Mouse (Mus musculus) hindlimb bud, embryonic 11.5 days (tissue): ENCODE results near the gene Fnip2.
"Not testable (repeated sequence)": the region's sequence is repeated elsewhere in the genome, so short reads cannot be mapped to it uniquely, and the experiment has no call there.

ENCODE experiments used
- DNase-seq: peaks from one replicate; pipeline ENCODE4 v3.0.0-alpha.2; 2012; ENCODE audit warnings: low read depth, low spot score; ENCODE audit errors: extremely low spot score

Gene Fnip2

GRCm38 (mm10) chr3:79567703-79568362 lies at the start of gene Fnip2:
Fnip2 (minus strand) TSS chr3:79567796.
- peak; percentile 75 for DNase-seq

DNA sequence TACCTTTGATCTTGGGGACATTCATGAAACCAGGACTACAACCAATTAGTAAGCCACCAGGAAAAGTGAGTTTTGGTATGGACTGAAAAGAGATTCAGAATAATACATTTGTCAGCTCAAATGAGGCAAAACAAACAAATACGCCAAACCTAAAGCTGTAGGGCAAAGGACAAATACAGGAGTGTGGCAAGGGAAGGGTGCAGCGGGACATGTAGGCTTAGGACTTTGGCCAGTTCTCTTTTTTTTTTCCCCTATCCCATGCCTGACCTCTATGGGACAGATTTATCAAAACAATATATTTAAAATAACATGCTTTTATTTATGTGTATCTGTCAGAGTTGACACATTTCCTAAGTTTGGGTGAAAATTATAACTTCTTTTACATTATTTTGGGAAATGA lies 42.3 kb upstream of the Fnip2 start:
- no peak for DNase-seq

GRCm38 (mm10) chr3:79595468-79595867 lies 27.9 kb upstream of the Fnip2 start:
- no peak for DNase-seq

GRCm38 (mm10) chr3:79591793-79592471 lies 24.3 kb upstream of the Fnip2 start:
- DNase-seq = no peak

DNA sequence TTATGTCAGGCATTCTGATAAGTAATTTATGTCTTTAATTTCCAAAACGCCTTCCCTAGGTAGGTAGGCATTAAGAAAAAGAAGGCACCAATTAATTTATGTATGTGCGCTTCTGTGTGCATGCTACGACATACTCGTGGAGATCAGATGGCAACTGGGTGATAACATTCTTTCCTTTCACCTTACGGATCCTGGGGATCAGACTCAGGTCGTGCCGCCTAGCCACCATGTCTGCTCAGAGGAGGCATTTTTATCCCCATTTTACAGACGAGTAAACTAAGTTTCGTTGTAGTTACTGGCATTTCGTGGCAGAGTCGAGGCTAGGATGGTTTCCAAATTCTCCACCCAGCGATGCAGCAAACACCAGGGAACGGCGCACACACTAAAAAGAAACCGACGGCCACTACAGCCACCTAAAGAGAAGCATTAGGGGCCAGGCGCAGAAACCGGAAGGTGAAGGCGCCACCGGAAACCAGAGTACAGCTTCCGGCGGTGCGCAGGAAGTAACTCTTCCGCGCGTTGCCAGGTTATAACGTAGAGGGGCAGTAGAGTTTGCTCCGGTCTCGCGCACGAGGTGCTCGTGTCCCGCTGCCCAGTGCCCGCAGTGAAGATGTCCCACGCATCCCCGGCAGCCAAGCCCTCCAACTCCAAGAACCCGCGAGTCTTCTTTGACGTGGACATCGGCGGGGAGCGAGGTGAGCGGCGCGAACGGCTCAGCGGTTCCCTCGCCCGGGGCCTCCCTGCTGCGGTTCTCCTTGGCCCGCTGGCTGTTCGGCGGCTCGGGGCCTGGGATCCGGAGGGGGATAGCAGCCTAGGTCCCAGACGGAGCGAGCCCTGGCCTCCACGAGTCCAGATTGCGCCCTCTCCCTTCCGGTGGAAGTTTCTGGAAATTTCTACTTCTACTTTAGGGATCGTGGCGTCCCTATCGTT lies 23.5 kb upstream of the Fnip2 start, which contains the start of gene Ppid:
Gene Ppid, plus strand, starts transcription at position 480 of the 930 bp plus-strand sequence.
- peak; percentile 46 for DNase-seq

DNA sequence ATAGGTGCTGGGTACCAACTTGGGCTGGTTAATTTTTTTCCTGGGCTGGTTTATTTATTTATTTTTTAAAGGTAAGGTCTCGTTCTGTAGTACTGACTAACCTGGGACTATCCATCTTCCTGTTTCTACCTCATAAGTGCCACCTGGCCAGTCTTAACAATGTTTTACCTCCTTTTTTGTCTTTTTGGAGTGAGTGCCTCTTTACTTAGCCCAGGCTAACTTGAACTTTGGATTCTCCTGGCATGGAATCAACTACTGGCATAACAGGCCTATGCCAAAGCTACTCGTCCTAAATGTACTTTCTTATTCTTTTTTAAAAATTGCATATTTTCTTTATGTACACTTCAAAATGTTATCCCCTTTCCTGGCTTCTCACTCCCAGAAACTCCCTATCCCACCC lies 22.1 kb upstream of the Fnip2 start:
- DNase-seq = no peak

DNA sequence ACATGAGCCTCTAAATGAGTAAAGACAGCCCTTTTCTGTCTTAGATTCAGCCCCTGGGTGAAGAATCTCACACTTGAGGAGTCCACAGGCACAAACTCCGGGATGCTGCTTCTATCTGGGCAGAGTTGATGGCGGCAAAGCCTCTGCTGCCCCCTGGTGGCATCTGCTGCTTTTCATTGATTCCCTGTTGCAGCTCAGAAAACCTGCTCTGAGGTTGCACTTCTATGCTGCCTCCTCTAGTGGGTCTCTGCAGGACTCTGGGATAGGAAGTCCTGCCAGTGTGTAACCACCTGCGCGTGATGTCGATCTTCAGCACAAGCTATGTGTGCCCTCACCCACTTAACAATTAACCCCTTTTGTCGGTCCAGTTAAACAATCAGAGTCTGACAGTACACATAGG lies 19.2 kb upstream of the Fnip2 start:
- DNase-seq = peak; percentile 77

- DNase-seq = no peak
These were observed 12.4 kb upstream of the Fnip2 start for GRCm38 (mm10) chr3:79579891-79580575.

- no peak for DNase-seq
These were observed 10.6 kb upstream of the Fnip2 start for GRCm38 (mm10) chr3:79578164-79578563.

- DNase-seq = no peak
These were observed 10.0 kb upstream of the Fnip2 start for GRCm38 (mm10) chr3:79577606-79578005.

- DNase-seq = no peak
These were observed 9.3 kb upstream of the Fnip2 start for GRCm38 (mm10) chr3:79576865-79577264.

DNA sequence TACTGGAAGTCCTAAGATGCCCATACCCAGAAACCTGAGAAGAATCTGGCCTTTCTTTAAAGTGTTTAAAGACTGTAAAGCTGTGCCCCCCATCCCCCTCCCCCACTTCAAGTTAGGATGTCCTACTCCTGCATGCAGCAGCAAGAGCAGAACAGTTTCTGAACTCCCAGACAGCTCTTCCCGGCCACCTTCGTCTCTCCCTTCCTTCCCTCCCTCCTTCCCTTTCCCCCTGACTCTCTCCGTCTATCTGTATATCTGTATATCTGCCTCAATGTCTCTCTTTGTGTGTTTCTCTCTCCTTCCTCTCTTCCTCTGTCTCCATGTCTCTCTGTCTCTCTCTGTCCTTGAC lies 8.8 kb upstream of the Fnip2 start:
- no peak for DNase-seq

GRCm38 (mm10) chr3:79575576-79576467 lies 8.2 kb upstream of the Fnip2 start:
- no peak for DNase-seq

DNA sequence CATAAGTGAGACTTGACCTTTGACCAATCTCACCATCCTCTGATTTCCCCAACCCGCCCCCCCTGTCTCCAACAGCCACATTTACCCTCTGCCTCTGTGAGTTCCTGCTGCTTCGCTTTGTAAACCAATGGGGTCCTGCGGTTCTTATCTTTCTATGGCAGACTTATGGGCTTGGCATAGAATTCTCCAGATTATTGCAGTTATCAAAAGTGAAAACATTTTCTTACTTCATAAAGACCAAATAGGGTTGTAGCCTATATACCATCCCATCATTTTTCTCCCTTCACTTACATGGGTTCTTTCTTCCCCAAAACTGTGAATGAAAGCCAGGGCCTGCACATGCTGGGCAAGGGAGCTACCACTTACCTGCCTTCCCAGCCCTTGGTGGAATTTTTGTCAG lies 6.7 kb upstream of the Fnip2 start:
- DNase-seq = no peak

GRCm38 (mm10) chr3:79573376-79573775 lies 5.8 kb upstream of the Fnip2 start:
- DNase-seq = not testable (repeated sequence)

DNA sequence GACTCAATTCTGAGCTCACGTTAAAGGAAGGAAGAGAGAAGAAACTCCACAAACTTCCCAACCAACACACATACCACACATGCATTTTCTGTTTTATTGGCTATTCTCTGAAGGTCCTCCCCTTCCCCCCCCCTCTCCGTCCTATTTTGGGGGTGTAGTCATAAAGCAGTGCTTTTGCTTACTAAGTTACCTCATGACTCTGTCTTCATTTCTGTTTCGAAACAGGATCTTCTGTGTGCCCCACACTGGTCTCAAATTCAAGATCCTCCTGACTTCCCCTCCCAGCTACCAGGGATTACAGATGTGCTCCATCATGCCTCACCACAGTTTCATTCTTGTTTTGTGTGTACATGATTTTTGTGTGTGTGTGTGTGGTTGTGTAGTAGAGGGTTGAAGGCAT lies 4.8 kb upstream of the Fnip2 start:
- DNase-seq = no peak

DNA sequence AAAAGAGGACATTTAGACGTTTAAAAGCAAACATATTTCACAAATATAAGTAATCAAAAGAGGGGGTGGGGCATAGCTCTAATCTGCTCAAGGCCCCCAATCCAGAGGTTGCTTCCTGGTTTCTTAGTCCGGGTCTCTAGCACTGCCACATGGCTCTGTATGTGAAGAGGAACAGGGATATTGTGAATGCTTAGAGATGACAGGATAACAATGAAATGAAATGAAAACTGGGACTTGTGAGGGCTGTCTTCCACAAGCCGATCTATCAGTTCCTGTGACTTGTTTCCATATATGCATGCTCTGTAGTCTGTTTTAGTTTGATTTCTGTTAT lies 1.7 kb upstream of the Fnip2 start:
- DNase-seq = no peak

- DNase-seq = no peak
These were observed 1.2 kb upstream of the Fnip2 start for GRCm38 (mm10) chr3:79568629-79569350.
